Mouse (Mus musculus) heart, adult 9 months (tissue): ENCODE measurements at regions not wholly inside any gene's neighbourhood (a gene's known extent, or its start where the extent isn't known, plus 50 kb on each side); places are given as distances from the start of the nearest gene placed in this dataset.

ENCODE experiments used
- DNase-seq, 2 experiments: peaks; one replicate each; pipeline ENCODE4 v3.0.0; 2022; ENCODE audit warnings: low spot score in 2 of 2

DNA sequence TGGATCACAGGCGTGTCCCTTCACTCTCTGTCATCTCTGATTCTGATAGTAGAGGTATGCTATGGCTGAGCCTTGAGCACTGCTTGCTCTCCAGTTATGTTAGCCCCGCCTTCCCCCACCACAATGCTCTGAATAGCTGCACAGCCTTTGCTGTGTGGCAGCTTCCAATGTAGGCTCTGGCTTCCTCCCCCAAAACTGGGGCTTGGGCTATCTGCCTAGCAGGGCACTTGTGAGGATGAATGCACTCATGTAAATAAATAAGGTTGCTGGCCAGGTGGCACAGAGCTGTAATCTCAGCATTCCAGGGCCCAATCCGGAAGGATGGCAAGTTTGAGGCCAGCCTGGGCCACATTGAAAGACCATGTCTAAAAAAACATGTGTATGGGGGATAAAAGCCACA, 103.6 kb upstream of the Sdk1 start:
- no peak for DNase-seq

DNA sequence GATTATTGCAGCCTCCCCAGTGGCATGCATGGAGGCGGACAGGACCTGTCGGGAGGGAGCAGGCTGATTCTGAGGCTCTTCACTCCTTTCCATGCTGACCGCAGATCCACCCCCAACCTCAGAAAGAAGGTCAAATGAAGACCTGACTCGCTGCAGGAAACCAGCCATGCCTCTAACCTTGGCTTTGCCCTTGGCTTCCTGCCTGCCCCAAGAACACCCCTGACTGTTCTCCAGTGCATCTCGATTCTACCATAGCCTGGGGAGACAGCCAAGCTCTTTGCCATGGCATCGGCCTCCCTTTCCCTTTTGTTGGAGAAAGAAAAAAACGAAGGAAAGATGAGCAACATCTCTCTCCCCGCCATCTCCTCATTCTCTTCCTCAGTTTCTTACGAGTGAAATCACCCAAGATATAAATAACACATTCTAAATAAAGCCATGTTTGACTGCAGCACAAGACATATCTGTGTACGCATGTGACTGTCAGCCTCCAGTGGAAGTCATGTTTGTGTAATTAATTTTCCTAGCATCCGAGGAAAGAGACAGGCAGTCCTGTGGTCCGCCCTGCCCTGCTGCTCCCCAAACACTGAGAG, 102.4 kb upstream of the Sdk1 start:
- peak in 1 of 2 experiments; percentile 31 for DNase-seq

DNA sequence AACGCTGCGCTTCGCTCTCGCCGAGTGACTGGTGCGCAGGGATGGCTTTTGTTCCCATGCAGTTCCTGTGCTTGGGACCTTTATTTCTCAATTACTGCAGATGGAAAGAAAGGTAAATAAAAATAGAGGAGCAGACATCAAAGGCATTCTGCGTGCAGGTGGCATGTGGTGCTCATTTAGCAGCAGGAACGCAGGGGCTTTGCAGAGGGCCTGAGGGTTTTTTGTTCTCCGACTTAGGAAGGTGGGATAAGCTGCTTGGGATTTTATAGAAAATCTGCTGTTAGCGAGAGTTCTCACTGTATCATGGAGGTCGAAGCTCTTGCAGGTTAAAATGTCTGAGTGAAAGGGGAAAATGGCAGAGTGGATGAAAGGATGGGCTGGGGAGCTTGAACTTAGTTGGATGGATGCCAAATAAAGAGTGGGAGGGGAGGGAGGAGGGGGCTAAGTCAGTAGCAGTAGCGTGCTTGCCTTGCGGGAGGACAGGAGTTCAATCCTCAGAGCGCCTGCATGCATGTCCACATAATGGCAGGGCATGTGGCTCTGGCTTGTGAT, 101.9 kb upstream of the Sdk1 start:
- no peak for DNase-seq

DNA sequence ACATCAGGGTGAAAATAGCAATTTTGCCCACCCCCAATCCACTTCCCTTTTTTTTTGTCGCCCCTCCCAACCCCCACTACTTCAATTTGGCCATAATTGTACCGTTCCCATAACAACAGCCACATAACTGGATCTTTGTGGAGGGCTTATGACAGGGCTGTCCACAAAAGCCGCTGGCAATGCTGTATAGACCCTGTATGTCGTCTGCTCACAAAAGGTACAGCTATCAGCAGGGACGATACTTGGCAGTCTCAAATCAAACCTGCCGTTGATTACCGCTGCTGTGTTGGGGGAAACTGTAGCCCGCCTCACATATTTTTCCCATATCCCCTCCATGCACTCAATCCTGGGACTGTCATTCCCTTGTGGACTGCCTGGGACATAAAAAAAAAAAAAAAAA, 80.9 kb upstream of the Sdk1 start:
- no peak for DNase-seq

DNA sequence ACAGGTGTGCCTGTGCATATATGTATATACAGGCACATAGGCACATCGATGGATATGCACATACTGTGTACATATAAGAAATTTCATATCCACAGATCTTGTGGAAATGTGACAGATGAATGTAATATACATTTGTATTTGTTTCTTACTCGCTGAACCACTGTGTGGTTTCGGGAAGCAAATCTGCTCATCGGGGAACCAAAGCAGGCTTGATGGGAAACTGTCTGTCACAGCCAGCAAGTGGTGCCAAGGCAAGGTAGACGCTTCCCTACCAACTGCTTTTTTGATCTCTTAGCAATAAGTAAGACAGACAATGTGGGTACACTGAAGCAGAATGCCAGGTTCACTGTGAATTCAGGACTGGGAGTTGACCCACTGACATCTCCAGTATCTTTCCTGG, 80.3 kb upstream of the Sdk1 start:
- DNase-seq: no peak

DNA sequence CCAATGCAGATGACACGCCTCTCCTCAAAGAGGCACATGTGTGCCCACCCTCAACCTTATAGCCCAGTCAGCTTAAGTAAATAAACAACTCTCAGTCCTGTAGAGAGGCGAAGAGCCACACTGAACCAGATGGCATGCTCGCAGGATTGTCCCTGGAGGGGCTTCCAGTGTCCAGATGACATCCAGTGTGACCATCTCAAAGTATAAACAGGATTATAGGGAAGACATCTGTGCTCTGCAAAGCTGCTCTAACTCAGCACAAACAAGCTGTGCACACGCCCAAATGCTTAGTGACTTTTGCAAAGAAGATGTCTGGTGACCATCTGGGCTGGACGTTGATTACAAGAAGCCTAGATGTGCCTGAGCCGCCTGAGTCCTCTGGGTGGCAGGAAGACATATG, 58.8 kb upstream of the Sdk1 start:
- no peak for DNase-seq

DNA sequence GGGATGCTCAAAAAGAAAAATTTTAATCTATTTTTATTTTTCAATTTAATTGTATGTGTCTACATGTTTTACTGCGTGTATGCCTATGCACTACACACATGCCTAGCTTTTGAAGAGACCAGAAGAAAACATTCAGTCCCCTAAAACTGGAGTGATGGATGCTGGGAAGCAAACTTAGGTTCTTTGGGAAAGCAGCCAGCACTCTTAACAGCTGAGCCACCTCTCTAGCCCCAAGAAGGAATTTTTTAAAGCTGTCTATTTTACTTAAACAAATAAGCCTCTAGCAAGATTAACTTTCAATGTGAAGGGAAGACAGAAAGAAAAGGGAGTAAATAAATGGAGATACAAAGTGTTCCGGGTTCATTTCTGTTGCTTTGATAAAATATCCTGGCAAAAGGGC, 52.3 kb upstream of the Sdk1 start:
- no peak for DNase-seq
